Mouse (Mus musculus) retina, adult 2 months (tissue): ENCODE data around the gene Chid1.

ENCODE experiments used
- DNase-seq: peaks from one replicate; pipeline ENCODE4 v3.0.0-alpha.2; 2012; ENCODE audit warnings: low read depth, low spot score

Chid1 gene

DNA sequence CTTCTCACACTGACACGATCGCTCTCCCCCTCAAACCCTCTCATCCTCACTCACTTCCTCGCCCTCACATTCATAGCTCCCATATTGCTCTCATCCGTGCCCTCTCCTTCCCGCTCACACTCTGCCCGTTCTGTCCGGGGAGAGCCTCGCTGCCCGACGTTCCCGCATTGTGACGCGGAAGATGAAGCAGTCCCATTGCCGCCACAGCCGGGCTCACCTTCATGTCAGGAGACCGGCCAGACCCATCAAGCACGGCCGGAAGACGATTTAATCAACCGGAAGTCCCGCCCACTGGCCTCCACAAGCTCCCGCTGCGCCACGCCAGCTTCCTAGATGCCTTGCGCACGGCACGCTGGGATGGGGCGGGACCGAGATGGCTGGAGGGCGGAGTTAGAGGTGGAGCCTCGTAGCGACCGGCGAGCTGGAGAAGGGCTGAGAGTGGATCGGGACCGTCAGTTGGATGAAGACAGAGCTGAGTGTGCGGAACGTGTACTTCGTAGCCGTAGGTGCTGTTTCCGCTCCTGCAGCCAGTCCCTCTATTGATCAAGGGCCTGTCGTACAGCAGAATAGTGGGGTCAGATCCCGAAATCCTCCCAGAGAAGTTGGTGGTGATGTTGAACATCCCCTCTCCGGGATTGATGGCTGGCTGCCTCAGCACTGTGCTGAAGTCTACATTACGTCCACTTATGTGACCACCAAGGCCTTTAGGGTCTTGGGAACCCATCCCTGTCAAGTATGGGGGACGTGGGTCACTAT is at the start of gene Chid1:
Gene Chid1, minus strand, starts transcription at position 302 of the 756 bp plus-strand sequence.
- DNase-seq: peak; percentile 96

DNA sequence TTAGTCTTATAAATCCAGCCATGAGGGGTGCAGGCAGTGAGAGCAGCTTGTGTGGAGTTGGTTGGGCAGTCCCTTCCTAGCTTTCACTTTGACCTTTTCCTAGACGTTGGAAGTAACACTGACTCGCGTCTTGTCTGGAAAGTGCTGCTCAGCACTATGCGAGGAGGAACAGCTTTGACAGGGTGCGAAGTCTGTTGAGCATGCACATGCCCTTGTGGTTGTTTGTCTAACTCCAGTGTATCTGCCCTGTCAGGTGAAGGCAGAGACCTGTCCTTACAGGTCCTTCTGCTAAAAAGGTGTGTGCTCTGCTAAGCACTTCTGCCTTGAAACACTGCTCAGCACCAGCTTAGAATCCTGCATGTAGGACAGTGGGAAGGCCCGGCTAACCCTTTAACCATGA is 49.2 kb upstream of the Chid1 start:
- no peak for DNase-seq

DNA sequence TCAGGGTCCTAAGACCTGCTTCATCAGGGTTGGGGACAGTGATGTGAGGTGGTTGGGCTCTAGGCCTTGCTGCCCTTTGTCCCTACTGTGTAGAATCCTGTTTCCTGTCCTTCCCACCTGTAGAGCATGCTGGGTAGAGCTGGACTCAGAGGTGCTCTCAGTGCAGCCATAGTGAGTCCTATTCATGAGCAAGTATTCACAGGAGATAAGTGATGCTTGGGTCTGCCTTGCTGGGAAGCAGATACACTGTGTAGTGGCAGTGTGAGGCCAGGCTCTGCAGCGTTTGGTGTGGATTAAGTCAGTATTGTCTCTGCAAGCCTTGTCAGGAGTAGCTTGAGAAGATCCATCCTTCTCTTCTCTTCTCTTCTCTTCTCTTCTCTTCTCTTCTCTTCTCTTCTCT is 46.2 kb upstream of the Chid1 start:
- DNase-seq: no peak

DNA sequence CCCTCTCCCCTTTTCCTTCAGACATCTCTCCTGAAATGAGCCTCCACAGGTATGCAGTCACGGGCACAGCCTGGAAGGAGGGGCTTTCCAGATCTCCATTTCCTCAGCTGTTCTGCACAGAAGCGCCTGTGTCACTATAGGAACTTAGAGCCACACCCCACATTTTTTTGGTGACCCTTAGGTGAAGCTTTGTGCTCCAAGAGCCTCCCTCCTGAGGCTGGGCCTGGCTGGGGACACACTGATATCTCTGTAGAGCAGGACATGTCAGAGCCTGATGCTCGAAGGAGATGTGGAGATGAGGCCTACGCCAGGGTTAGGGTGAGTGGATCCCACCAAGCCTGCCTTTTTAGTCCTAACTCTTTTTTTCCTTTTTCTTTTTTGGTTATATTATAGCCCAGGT is 45.6 kb upstream of the Chid1 start:
- DNase-seq: no peak

DNA sequence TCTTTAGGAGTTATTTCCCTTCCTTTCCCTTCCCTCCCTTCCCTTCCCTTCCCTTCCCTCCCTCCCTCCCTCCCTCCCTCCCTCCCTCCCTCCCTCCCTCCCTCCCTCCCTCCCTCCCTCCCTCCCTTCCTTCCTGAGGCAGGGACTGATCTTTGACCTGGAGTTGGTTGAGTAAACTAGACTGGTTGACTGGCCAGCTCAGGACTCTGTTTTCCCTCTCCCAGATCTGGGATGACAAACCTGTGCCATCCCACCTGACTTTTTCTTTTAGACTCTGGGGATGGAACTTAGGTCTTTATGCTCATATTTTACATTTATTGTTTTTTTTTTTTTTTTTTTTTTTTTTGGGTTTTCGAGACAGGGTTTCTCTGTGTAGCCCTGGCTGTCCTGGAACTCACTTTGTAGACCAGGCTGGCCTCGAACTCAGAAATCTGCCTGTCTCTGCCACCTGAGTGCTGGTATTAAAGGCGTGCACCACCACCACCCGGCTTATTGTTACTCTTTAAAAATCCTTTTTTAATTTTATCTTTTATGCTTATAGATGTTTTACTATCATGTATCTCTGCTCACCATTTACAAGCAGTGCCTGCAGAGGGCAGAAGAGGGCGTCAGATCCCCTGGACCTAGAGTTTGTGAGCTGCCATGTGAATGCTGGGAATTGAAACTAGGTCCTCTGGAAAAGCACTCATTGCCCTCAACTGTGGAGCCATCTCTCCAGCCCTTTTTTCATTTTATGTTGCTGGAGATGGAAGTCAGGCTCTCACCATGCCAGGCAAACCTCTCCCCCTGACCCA is 44.6 kb upstream of the Chid1 start:
- DNase-seq: no peak

DNA sequence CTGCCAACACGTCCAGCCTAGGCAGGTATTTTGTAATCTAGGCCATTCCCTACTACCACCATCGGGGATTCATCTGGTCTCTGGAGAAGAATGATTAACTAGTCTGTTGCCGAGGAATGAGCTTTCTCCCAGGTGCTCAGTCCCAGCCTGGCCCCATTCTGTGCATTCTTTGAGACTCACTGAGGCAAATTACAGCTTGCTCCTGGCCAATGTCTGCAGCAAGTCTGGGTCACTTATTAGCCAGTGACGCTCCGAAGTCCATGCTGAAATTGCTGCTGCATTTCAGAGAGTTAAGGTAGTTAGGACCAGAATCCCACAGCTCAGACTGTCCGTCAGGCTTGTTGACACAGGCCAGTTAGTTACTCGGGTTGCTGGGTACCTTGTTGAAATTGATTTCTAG is 41.7 kb upstream of the Chid1 start:
- DNase-seq: no peak

DNA sequence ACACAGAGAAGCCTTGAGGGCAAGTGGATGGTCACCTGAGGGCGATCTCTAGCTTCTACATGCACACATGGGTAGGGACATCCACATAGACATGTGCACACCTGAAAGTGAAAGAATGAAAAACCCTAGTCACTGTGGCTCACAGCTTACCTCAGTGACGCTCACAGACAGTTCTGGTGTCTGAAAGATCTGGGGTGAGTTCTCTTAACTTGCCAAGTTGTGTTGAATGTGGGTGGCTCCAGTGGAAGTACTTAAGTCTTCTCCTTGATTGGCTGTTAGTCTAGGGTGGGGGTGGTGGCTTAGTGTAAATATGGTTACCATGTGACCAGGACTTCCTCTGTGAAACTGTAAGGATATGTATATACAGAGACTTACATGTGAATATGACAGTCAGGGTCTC is 39.3 kb upstream of the Chid1 start:
- no peak for DNase-seq

DNA sequence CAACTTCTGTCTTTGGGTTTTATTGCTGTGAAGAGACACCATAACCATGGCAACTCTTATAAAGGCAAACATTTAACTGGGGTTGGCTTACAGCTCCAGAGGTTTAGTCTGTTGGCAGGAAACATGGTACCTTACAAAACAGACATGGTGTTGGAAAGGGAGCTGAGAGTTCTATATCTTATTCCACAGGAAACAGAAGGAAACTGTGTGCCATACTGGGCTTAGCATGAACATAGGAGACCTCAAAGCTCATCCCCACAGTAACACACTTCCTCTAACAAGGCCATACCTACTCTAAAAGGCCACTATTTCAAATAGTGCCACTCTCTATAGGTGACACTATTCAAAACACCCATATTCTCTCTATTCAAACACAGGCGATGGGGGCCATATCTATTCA is 38.9 kb upstream of the Chid1 start:
- no peak for DNase-seq

DNA sequence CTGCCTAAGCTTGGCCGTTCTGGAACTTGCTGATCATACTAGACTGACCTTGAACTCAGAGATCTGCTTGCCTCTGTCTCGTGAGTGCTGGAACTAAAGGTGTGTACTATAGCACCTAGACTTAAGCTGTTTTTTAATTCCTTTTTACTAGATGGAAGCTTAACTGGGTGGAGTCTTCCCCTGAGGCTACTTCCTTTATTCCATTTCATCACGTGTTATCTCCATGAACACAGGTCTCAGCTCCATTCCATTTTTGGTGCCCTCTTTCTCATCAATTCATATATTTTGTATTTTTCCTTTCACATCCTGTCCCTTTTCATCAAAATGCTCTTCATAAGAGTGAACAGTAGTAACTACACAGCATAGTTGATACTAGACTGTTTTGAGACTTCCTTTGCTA is 38.1 kb upstream of the Chid1 start:
- DNase-seq: no peak

DNA sequence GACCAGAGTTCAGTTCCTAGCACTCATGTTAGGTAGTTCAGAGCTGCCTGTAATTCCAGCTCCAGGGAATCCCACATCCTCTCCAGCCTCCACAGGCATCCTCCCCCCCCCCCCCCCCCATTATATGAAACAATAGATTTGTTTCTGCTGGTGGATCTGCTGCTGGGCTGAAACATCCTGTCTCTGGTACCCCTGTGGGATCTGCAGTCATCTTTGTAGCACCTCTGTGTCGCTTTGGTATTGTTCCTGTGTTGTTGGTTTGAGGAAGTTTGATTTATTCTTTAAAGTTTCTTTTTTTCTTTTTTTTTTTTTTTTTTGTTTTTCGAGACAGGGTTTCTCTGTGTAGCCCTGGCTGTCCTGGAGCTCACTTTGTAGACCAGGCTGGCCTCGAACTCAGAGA is 35.8 kb upstream of the Chid1 start:
- DNase-seq: no peak

DNA sequence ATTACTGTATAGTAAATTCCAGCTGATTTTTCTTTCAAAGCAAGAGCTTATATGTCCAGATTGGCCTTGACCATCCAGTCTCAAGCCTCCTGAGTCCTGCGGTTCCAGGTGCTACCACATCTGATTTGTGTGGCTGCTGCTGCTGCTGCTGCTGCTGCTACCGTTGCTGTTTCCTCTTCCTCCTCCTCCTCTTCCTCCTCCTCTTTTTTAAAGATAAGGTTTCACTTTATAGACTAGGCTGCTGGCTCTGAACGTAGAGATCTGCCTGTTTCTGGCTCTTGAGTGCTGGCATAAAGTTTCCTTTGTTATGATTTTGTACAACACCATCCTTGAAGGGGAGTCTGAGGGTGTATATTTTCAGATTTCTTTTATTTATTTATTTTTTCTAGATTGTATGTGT is 34.4 kb upstream of the Chid1 start:
- no peak for DNase-seq

DNA sequence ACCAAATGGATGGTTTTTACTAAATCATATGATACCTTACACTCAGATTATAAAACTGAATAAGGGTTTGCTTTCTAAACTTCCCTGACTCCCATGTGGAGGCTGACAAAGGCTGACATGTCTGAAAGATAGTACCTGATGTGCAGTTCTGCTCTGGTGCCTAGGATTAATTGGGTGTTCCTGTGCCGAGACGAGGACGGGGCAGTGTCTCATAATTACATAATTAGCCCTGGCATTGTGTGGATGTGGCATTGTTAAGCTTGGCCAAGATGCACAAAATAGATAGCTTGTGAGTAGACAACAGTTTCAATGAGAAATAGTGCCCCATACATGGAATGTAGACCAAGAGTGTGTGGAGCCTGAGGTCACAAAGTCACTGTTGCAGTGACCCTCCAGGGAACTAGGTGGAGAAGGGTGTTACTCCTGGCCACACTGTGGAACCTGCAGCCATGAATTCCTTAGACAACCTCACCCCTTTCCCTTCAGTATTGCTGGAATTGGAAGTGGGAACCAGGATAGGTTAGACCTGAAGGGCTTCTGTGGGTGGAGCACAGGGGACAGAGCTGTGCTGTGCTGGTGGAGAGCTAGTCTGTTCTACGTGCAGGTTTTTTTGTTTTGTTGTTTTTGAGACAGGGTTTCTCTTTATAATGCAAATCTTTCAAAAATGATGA is 31.1 kb upstream of the Chid1 start:
- DNase-seq: no peak

DNA sequence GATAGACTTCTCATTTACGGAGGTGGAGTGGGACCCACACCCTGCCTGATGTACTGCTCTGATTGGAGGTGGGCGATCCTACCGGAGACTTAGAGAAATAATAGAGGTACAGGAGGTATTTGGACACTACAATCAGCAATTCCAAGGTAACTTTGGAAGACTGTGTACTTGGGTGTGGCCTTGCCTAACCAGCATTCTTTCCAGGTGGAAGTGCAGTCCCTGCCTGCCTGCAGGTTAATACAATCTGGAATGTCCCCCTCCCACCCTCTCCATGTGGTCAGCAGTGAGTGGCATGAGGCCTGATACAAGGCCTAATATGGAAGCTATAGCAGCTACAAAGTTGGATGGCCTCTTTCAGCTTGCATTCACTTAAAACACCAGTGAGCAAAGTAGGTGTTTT is 30.3 kb upstream of the Chid1 start:
- DNase-seq: no peak

DNA sequence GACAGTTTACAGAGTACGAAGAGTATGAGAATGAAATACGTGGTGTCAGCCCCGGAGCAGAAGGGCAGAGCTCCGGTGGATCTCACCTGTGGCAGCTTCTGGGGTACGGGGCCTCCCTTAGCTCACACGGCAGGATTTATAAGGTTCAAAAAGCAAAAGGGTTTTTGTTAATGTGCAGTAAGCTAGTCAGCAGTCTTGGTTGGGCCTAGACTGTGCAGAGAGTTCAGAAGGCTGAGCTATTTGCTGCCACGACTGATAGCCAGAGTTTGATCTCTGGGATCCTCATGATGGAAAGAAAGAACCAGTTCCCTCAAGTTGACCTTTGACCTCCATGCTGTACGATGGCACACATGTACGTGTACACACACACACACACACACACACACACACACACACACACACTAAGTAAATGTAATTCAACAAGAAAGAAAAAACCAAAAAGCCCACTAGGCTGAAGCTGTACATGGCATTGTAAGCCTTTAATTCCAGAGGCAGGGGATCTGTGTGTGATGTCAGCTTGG is 29.7 kb upstream of the Chid1 start:
- no peak for DNase-seq

DNA sequence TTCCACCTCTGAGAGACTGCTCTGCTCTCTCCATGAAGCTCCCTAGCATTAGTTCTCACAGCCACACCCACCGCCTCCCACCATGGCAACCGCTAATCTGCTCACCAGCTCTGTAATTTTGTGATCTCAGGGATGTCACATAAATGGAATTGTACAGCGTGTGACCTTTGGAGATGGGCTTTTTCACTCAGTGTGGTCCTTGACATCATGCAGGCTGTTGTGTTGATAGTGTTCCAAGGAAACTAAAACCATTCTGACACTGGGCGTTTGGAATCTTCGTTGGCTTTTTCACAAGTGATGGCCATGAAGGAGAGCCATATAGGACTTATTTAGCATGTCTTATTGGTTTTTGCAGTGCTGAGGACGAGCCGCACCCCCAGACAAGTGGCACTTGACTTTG is 26.9 kb upstream of the Chid1 start:
- no peak for DNase-seq

DNA sequence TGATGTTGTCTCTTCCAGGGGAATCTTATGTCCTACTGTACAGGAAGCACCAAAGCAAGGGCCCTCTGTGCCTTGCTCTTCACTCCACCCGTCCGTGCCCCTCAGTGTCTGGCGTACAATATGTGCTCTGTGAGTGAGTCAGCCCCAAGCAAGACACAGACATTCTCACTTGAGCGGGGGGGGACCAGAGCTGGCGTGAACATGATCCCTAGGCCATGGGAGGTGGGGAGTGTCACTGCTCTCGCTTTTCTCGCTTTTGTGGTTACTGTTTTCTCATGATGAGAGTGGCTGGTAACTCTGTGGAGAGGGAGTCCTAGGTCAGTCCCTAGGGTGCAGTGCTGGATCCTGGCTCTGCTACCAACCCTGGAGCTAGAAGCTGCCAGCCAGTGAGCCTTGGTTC is 24.9 kb upstream of the Chid1 start:
- DNase-seq: no peak

DNA sequence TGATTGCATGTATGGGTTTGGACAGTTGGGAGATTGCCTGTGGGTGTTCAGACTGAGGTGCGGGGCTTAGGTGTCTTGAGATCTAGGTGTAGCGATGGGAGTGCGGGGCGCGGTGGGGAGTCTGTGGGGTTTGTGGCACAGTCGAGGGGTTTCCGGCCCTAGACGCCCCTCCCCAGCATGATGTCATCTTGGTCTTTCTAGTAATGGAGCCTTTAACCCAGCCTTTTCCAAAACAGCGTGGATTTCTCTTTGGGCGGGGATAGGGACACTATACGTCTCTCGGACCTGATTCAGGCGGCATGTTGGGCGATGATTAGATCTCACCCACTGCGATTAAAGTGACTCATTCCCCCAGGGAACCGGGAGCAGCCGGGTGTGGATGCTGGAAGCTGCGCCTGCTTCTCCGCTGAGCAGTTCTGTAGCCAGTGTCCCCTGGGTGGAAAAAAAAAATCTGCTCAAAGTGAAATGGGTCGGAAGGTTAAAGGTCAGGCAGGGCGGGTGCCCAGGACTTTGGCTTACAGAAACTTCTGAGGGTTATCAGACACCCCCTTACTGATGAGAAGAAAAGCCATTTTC is 23.3 kb upstream of the Chid1 start:
- DNase-seq: no peak

DNA sequence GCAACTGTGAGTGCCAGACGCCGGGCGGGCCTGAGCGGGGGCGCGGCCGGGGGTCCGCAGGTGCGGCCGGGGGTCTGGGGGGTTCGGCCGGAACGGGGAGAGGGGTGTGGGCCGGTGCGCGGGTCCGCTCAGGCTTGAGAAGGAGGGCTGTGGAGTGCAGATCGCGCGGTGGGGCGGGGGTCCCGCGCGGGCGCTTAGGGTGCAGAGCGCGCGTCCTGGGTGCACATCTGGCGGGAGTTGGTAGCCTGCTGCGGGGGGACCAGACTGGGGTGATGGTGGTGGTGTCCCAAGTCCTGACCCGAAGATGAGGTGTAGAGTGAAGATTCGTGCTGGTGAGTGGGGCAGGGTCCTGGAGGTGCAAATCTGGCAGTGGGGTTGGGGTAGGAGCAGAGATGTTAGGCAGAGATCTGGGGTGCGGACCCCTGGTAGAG is 22.8 kb upstream of the Chid1 start:
- no peak for DNase-seq

DNA sequence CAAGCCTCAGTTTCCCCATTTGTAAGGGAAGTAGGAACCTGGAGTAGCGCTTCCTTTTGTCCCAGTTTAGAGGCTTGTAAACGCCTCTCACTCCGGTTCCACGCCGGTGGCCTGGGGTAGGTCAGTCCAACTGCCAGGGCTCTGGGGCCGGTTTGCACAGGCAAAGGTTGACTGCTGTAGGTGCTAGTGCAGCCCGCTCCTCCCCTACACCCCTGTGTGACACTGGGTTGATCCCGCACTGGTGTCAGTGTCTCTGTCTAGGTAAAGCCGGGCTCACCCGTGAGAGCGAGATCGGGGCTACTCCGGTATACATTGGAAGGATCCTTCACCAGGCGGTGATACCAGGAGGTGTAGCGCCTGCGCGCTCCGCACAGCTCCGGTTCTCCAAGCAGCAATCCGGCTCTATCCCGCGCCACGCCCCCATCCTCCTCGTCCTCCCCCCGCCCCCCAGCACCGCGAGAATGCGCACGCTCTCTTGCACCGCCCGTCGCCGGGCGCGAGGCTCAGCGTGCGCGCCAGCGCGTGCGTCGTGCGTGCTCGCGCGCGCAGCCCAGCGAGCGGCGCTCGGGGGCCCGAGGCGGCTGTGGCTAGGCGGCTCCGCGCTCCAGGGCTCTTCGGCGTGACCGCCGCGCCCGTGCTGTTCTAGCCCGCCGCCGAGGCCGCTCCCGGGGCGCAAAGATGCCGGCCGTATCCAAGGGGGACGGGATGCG is 22.2 kb upstream of the Chid1 start, which contains the start of gene Ap2a2:
Gene Ap2a2, plus strand, starts transcription at position 492 of the 710 bp plus-strand sequence.
- DNase-seq: peak; percentile 89

DNA sequence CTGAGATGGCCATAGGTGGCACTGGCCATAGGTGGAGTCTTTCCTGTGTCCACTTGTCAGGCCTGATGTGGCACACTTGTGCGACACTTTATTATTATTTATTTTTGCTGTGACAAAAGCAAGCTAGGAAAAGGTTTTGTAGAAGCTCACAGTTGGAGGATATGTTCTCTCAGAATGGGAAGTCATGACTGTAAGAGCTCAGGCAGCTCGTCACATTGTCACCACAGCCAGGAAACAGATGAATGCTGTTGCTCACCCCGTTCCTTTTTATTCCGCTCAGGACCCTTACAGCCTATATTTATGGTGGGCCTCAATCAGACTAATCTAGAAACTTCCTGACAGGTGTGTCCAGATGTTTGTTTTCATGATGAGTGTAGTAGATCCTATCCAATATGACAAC is 20.8 kb upstream of the Chid1 start:
- DNase-seq: no peak

DNA sequence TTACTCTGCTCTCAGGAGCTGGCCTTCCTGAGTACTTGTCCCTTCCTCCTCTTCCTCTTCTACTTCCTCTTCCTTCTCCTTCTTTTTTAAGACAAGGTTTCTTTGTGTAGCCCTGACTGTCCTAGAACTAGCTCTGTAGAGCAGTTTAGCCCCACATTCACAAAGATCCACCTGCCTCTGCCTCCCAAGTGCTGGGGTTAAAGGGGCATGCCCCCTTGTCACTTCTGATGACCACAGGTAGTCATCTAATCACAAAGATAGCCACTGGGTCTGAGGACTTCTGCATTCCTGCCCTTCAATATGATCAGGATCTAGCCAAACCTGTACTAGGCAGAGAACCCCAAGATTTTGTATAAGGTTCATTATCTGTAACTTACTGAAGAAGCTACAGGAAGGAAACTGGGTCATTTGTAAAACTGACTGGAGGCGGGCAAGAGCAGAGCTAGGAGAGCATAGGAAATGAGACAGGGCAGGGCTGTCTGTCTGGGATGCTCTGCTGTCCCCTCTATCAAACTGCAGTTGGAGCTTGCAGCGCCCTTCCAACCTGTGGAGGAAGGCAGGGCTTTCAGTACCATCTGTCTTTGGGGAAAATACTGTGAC is 20.2 kb upstream of the Chid1 start:
- no peak for DNase-seq
